Mouse (Mus musculus) retina, postnatal 7 days (tissue): ENCODE measurements around the gene Foxo6.

Source experiments
- DNase-seq: peaks from one replicate; pipeline ENCODE4 v3.0.0-alpha.2; 2012; ENCODE audit warnings: low read depth, low spot score

The Foxo6 gene

DNA sequence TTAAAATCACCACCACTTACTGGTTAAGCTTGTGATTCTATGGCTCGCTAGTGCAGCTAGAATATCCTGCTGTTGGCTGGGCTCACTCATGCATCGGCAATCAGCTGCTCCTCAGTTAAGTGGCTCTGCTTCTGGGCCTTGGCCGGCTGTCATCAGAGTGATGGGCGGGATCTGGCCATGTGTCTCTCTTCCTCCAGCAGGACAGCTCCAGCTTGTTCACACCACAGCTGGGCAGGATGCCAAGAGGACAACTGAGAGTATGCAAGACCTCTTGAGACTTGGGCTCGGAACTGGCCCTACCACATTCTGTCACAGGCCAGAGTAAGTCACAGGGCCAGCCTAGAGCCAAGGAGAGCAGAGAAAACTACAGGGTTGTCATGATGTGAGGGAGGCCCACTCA lies 39.7 kb downstream of the Foxo6 start:
- no peak for DNase-seq

- no peak for DNase-seq
These were observed 41.1 kb downstream of the Foxo6 start for GRCm38 (mm10) chr4:120246086-120246485.

DNA sequence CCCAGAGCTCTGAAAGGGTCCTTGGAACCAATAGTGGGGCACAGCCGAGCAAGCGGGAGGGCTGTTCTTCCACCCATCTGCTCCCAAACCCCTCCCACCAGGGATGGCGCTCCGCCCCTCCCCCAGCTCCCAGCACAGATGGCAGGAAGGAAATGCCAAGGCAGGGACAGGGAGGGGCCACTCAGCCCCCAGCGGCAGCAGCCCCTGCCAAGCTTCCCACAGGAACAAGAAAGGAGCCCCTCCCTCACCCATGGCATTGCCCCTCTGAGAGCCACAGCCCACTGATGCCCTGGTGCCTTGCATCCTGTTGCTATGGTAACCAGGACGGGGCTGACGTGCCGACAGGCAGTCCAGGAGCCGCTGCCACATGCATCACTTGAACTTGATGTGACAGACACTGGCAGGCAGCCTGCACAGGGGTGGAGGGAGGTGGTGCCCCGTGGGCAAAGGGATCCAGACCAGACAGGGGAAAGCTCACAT lies 44.3 kb downstream of the Foxo6 start:
- DNase-seq = peak; percentile 70

DNA sequence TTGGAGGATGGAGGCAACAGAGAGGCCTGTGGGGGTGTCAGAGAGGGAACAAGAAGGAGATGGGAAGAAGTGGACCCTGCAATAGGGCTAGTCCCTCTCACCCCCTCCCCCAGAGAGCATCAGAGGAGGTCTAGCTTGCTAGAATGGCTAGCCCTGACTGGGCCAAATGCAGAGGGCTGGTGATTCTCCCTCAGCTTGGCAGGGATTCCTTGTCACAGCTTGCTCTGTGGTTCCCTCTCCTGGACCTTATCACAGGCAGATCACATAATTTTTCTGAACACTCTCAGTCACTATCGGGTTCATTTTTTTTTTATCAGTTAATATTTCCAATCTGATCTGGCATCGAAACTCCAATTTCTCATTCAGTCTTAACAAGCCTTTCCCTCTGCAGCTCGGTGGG lies 46.0 kb downstream of the Foxo6 start:
- DNase-seq = no peak

- no peak for DNase-seq
These were observed 47.7 kb downstream of the Foxo6 start for GRCm38 (mm10) chr4:120239419-120239818.

DNA sequence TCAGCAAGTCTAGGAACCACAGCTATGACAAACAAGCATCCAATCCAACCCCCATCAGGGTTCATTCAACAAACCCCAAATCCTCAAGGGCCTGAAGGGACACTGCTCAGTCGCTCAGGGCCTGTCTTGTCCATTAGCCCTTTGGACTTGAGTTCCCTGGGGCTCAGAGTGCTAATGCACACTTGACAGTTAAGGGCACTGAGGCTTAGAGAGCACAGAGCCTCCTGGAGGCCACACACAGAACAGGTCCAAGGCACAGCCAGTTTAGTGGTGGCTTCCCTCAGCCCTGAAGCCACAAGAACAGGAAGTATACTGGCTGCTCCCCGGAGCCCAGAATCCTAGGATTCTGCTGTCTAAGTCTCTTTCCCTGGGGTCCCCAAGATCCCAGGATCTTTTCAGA lies 53.9 kb downstream of the Foxo6 start:
- no peak for DNase-seq

- DNase-seq = no peak
These were observed 54.6 kb downstream of the Foxo6 start for GRCm38 (mm10) chr4:120232541-120232940.

DNA sequence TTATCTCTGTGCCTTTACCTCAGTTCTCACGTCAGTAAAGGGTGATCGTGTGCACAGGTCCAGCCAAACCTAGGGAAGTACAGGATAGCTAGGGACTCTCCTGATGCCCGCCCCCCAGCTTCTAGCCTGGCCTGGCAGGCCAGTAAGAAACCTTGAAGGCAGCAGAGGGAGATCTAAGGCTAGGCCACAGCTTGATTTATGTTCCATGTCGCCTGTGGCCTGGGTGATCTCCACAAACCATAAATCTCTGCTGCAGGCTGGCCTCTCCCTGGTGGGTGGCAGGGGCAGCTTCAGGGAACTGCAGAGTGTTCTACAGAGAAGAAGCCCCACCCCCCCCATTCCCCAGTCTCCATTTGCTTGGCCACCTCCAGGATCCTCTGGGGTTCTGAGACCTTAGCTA lies 55.2 kb downstream of the Foxo6 start:
- DNase-seq = no peak

DNA sequence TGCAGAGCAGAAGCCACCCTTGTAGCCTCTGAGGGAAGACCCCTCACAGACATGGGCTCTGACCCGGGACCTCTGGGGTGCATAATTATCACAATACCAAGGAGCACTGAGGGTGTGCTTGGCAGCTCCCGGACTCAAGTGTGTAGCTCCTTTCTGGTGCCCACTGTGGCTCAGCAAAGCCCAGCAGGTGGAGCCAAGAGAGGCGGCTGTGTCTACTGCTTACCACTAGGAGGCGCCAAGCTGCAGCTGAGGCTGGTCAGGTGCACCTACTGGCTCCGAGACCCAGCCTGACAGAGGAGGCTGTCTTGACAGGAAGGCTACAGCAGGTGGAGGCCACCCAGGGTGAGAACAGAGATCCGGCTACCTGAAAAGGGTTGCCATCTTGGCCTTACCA lies 56.9 kb downstream of the Foxo6 start:
- DNase-seq = peak; percentile 66

DNA sequence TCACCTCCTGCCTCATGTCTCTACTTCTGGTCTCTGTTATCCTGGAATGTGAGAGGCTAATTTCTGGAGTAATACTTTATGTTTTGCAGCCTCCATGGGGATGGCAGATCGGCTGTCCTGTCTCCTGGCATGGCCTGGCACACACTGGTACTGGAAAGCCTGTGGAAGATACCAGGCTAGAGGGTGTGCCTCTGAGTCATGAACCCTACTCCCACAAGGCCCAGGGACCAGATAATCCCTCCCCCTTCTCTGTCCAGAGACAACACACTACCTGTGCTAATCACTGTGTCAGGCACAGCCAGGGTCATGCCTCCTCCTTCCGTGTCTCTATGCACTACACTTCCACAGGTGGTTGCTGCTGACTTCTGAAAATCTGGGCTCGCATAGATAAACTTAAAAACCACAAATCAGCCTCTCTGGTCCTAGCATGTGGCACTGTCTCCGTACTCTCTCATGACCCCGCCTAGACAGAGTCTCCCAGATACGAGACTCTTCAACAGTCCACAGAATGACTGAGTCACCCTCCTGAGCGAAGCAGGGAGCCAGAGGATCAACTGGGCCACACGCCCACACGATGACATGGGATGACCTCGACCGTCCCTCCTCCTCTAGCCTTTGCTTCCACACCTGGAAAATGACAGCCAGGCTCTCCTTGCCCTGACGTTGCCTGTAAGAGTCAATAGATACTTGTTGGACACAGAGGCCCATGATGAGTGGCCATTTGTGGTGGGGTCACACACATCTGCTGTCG lies 57.5 kb downstream of the Foxo6 start:
- DNase-seq = no peak

- no peak for DNase-seq
These were observed 58.5 kb downstream of the Foxo6 start for GRCm38 (mm10) chr4:120228613-120229012.

- DNase-seq = no peak
These were observed 59.9 kb downstream of the Foxo6 start for GRCm38 (mm10) chr4:120227224-120227623.

GRCm38 (mm10) chr4:120226682-120227081 lies 60.5 kb downstream of the Foxo6 start:
- DNase-seq = no peak

DNA sequence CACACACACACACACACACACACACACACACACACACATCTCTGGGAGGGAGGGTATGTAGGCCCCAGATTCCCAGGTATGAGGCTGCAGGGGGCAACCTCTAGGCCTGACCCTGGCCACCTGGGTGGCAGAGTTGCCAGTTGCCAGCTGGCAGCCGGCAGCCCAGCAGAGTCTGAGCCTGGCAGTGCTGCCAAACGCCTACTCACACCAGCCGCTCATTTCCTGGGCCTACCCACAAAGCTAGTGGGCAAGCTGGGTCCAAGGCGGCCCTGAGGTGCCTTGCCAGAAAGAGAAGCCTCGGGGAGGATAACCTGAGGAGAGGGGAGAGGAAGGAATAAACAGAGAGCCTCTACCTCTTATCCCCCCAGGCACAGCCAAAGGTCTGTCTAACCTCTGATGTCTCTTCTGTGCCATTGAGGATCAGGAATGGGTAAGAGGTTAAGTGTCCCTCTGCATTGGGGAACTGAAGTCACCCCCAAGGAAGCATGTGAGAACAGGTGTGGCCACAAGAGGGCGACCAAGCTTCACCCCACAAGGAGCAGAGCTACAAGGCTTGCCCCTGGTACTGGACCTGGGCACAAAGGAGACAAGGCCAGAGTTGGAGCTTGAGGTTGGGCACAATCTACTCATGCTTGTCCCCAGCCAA lies 61.9 kb downstream of the Foxo6 start:
- peak; percentile 50 for DNase-seq

- DNase-seq = no peak
These were observed 63.3 kb downstream of the Foxo6 start for GRCm38 (mm10) chr4:120223805-120224204.

DNA sequence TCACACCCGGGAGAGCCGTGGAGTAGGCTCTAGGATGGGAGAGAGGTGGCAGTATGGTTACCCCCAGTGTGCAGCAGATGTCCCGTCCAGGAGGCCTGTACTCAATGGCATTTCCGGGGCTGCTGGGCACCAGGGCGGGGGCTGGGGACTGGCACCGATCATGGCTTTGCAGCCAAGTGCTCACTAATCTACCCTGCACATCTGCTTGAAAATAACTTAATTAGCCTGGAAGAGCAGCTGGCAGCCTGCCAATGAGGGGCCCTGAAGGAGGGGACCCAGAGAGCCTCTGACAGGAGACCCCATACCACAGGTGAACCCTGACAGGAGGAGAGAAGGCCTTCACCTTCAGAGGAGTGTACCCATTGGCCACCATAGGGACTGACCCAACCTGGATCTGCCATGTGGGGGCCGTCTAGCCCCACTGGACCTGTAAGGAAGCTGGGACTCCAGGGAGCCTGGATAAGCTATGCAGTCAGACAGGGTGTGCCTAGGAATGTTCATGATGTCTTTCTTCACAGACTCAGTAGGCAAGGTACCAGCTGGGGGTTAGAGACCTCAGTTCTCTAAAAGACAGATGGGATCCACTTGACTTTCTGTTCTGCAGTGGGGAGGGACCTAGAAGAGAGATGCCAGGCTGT lies 63.9 kb downstream of the Foxo6 start:
- no peak for DNase-seq

DNA sequence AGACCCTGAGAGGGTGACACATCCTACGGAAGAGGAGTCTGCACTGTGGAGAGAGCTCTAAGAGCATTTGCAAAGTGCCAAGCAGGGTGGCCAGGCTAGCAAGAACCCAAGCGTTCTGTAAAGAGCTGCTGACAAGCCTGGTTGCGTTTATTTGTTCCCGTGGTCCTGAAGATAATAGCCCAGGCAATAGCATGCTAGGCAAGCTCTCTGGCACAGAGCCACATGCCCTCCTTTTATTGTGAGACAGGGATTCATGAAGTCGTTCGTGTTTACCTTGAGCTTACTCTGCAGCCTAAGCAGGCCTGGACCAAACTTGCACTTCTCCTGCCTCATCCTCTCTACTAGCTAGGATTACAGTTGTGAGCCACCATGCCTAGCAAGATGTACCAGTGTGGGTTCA lies 65.4 kb downstream of the Foxo6 start:
- no peak for DNase-seq

DNA sequence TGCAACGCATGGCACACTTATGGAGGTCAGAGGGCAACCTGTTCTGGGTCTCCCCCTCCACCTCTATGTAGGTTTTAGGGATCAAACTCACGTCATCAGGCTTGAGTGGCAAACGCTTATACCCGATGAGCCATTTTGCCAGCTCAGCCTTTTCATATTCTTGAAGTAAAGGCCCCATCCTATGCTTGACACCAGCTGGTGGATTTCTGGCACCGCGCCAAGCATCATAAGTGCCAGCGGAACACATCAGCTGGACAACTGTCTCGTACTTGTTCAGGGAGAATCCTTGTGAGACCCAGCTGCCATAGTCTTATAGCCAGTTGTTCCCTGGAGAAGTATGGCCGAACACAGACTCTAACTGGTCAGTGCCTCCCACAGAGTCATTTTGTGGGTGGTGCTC lies 68.3 kb downstream of the Foxo6 start:
- DNase-seq = no peak
